Mouse (Mus musculus): ENCODE results near the gene Rhot1.
"Not testable (repeated sequence)": the region's sequence is repeated elsewhere in the genome, so short reads cannot be mapped to it uniquely, and the experiment has no call there.

The Rhot1 gene

DNA sequence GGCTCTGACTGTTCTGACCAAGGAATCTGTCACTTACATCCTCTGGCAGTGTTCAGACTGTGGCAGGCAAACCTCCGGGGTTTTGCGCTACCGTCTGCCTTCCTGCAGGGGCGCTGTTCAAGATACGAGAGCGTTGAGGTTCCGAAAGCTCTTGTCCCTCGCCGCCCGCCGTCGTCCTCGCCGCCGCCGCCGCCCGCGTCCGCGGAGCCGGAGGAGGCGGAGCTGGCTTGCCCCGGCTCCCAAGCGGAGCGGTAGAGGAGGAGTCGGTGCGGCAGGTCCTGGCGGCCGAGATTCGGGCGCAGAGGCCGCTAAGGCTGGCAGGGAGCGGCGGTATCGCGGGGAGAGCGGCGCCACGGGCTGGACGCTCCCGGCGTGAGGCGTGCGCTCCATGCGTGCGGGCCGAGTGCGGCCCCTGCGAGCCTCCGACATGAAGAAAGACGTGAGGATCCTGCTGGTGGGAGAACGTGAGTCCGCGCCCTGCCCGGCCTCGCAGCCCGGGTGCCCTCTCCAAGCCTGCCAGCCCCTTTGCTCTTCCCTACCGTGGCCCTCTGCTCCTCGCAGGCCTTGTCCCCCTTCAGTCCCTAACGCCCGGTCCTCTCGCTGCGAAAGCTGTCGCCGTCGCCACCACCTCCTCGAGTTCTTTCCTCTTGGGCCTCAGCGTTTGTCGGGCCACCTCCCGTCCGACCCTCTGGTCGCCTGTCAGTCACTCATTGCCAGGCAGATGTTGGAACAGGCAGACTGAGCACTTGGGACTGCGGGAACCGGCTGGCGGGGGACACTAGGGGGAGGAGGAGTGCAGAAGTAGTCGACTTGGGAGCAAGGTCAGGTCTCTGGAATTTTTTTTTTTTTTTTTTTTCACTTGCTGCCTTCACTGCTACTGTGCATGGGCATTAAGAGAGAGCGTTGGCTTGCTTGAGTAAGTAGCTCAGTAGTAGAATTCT, at the start of gene Rhot1:
TSS of gene Rhot1 (plus strand) at position 160 of the 941 bp plus-strand sequence.
- peak; percentile 99 for DNase-seq

DNA sequence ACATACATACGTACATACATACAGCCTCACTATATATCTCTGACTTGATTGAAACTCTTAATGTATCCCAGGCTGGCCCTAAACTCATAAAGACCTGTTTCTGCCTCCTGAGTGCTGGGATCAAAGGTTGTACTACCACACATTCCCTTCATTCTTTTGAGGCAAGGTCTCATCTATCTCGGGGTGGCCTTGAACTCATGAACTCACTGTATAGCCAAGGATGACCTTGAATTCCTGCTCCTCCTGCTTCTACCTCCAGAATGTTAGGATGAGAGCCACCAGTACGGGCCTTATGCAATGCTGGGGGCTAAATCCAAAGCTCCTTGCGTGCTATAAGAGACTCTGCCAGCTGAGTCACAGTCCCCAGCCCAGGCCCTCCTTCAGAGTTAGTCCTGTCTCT, 47.8 kb upstream of the Rhot1 start:
- DNase-seq: no peak

DNA sequence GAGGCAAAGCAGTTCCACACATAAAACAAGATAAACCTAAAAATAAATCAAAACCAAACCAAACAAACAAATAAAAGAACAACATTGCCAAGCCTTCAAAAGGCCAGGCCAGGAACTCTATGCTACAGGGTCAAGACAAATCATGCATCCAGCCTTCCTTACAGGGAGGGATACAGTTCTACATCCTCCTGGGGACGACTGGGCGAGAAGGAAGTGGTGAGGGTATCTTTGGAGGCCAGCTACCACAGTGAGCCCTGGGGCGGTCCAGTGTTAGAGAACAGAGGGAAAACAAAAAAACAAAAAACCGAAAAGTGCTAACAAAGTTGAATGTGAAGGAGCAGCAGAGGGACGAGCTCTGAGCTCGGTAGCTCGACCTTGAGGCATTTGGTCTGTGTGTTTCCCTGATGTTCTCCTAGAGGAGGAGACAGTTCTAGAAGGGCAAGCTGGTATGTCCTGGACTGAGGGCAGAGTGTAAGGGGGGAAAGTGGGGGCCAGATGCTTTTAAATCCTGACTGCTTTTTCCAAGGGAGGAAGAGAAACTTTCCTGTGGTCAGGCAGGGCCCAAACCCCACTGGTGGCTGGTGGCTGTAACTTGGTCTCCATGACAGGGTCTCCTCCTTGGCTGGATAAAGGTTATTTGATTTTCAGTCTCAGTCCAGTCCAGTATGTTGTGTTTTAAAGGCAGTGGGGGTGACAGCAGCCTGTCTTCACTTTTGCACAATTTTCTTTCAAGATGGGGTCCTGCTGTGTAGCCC, 45.3 kb upstream of the Rhot1 start:
- no peak for DNase-seq

DNA sequence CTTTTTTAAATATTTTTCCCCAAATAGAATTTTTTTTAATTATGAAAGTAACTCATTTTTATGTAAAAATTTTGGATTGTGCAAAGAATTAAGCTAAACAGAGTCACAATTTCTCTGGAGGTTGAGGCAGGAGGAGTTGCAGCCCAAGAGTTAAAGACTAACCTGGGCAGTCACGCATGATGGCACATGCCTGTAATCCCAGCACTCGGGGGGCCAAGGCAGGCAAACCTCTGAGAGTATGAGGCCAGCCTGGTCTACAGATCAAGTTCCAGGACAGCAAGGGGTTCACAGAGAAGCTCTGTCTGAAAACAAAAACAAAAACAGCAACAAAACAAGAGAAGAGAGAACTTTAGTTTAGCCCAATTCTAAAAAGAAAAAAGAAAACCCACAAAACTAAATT, 44.6 kb upstream of the Rhot1 start:
- DNase-seq: no peak

DNA sequence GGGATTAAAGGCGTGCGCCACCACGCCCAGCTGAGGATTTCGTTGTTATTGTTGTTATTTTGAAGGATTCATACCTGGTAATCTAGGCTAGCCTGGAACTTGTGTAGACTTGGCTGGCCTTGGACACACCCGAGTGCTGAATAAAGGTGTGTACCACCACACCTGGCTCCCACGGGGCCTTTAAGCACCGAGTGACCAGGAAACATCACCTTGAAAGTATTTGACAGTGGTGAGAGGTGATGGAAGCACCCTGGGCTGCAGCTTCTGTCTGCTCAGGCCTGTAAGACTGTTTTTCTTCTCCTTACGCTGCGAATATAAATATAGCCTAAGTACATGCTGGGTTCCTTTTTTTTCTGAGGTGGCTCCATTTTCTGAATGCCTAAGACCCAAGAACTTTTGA, 40.7 kb upstream of the Rhot1 start:
- DNase-seq: no peak

DNA sequence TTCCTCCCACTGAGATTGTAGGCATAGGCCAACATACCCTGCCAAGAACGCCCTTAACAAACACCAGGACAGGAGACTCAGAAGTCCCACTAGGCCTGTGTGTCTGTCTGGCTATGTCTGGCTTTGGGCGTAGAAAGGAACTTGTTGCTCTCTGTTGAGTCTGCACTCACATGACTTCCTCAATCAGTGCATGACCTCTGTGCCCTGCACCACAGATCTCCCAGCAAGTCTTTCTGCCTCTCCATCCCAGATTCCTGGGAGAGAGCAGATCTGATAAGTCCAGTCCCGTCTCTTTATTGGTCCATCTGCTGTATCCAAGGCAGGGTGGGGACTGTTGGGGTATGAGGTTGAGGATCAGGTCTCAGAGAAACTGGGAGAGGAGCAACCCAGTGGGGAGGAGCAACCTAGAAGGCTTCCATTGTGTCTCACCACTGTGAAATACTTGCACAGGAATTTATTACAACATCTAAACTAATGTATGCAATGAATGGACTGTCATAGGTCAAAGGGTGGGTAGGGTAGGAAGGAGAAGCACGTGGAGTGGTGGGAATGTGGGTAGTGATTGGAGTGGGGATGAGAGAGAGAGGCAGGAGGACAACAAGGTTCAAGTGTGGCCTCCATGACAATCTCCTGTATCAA, 40.1 kb upstream of the Rhot1 start:
- DNase-seq: no peak

DNA sequence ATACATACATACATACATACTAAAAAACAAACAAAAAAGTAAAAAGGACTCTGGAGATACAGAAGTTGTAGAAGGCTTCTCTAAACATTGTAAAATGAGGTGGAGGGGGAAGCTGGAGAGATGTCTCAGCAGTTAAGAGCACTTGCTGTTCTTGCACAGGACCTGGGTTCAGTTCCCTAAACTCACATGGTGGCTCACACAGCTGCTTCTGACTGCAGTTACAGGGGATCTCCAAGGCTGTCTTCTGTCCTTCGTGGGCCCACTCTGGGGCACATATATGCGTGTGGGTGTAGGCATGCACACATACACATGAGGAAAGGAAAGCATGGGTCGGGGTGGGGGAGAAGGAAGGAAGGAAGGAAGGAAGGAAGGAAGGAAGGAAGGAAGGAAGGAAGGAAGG, 39.2 kb upstream of the Rhot1 start:
- no peak for DNase-seq

DNA sequence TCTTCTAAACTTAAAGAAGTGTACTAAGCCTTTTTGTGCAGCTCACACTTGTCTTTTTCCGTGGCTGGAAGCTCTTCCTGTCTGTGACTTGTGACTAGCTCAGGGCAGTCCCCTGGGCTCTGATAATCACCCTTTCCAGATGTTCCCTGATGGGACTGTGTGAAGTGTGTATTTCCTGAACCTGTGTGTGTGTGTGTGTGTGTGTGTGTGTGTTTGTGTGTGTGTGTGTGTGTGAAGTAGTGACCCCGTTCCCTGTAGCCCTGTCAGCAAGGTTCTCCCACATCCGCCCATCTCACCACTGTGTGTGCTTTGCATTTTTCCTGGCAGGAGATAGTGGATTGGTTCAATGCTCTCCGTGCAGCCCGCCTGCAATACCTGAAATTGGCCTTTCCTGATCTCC, 38.5 kb upstream of the Rhot1 start:
- DNase-seq: no peak

DNA sequence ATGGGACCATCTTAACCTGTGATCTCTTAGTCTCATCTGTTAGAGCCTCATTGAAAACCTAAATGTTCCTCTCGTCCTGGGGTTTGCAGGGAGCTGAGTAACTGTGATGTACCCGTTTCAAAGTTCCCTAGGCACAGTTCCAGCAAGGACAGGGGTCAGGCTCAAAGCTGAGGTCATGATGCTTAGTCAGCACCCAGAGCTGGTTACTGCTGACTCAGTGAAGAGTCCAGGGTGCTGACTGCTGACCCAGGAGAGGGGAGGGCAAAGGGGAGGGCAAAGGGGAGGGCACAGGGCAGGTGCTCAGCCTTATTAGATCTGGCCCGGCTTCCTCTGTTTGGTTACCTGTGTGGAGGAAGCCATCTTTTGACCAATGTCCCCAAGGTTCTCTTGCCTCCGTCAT, 36.9 kb upstream of the Rhot1 start:
- no peak for DNase-seq

DNA sequence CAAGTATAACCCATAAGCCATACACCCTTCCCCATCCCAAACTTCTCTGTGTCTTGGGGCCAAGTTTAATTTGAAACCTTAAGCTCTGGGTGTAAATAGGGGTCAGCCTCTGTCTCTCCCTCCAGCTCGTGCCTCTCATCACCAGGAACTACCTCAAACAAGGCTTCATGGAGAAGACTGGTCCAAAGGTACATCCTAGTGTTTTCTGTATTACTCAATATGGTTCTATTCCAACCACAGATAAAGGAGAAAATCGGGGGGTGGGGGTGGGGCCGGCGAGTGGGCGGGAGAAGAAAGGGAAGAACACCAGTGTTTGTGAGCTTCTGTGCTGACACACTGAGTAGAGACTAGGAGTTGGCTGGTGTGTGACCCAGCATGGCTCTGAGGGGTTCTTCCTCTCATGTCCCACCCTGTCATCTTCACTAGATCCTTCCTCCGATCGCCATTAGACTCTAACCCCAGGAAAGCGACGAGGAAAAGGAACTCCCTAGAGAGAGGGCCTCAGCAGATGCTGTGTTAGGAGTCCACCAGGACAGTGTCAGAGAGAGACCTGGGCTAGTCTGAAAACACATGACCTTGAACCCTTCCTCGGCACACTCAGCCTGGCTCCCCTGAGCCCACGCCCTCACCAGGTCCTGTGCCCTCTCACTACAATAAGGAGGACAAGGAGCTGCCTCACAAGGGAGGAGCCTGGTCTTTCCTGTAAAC, 34.7 kb upstream of the Rhot1 start:
- no peak for DNase-seq

DNA sequence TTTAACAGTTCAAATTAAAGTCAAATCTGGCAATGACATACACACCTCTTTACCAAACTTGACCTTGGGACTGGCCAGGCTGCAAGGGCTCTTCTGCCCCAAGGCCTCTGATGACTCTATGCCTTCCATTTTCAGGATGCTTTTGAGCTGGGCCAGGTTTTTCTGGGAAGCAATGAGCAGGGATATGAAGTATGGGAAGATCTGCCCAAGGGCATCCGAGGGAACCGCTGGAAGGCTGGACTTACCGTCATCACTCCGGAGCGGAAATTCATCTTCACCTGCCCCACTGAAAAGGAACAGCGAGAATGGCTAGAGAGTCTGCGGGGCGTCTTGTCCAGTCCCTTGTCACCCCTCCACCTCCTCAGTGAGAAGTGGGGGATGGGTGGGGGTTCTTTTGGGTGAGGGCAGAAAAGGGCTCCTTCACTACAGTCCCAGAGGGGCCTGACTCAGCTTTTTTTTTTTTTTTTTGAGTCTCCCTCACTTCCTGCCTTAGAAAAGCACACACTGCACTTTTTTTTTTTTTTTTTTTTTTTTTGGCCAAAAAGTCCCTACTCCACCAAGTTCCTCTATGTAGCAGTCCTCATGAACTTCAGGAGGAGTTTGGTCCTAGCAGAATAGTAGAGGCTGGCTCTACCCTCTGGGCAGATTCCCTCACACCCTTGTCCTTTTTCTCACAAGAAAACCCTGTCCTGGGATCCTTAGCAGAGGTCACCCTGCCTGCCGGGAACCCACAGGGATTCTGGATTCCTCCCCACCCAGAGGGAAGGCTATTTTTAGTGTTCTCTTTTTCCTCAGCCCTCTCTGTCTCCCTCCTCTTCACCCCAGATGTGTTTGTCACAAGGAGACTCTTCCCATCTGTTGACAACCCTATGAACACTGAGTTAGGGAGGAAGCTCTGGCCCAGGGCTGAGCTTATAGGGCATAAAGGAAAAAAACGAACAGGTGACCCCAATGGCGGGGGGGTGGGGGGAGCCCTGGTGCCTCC, 31.6 kb upstream of the Rhot1 start:
- DNase-seq: no peak

DNA sequence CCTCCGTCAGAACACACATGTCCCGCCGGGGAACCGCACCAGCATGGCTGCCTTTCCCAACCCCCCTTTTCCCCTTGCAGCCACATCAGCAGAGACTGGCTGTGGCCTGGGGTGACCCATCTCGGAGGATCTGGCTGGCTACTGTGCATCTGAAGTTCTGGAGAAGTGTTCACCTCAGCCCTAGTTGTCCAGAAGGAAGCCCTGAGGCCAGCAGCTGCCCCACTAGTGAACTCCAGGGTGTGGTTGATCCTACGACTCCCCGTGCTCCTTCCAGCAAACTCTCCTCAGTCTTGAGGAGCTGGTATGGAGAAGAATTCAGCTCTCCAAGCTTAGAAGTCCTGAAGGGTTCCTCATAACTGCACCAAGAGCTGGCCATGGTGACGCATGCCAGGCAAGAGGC, 30.5 kb upstream of the Rhot1 start:
- DNase-seq: no peak

DNA sequence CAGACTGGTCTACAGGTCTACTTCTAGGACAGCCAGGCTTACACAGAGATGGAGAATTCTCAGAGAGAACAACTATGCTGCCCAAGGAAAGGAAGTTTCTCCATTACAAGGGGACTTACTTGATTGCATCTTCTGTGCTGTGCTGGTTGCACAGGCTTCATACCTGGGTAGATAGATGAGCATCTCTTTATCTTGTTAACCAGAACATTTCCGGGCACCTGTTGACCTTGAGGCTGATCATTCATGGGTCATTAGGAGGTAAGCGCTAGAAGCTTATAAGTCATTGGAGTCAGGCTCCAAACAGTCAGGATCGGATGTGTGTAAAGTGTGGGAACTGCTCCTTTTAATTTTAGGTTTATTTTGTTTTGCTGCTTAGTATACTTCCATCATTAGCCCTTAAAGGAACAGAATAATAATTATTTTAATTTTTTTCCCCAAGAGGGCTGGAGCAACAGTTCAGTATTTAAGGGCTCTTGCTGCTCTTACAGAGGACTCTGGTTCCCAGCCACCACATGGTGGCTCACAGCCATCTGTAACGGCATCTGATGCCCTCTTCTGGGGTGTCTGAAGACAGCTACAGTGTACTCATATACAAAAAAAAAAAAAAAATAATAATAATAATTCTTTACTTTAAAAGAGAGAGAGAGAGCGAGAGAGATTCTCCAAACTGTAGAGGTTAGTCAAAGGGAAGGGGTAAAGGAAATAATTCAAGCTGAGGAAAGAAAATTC, 27.6 kb upstream of the Rhot1 start:
- DNase-seq: peak in 1 of 2 experiments; percentile 9

DNA sequence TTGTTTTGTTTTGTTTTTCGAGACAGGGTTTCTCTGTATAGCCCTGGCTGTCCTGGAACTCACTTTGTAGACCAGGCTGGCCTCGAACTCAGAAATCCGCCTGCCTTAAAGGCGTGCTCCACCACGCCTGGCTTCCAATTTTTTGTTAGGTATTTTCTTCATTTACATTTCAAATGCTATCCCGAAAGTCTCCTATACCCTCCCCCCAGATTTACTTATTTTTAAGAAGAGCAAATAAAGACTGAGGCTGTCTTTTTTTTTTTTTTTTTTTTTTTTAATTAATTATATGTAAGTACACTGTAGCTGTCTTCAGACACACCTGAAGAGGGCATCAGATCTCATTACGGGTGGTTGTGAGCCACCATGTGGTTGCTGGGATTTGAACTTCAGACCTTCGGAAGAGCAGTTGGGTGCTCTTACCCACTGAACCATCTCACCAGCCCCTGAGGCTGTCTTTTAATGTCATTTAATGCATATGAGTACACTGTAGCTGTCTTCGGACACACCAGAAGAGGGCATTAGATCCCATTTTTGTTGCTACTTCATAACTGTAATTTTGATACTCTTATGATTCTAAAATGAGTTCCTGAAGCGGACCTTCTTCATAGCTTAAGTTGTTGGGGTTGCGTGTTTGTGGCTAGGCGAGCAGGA, 25.6 kb upstream of the Rhot1 start:
- not testable (repeated sequence) for DNase-seq

DNA sequence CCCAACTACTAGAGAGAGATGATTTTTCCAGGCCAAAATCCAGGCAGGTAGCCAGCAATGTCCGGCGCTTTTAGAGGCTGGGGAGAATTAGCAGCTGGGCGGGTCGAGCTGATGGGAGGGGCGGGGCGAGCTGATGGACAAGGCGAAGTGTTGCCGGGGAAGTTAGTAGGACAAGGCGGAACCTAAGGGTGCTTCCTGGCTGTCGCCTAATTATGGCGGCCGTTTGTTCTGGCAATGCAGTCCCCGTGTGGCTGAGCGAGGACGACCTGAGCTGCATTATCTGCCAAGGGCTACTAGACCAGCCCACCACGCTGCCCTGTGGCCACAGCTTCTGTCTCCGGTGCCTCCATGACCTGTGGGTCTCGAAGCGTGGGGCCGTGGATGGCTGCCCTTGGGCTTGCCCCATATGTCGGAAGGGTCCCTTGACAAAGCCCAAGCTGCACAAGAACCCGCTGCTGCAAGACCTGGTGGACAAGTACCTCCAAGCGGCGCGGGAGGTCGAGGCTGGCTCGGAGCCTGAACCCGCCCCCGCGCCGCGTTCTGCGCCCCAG, 25.0 kb upstream of the Rhot1 start, which contains the start of gene Rnf135:
TSS of gene Rnf135 (plus strand) at position 147 of the 551 bp plus-strand sequence.
- peak; percentile 90 to 95 for DNase-seq

DNA sequence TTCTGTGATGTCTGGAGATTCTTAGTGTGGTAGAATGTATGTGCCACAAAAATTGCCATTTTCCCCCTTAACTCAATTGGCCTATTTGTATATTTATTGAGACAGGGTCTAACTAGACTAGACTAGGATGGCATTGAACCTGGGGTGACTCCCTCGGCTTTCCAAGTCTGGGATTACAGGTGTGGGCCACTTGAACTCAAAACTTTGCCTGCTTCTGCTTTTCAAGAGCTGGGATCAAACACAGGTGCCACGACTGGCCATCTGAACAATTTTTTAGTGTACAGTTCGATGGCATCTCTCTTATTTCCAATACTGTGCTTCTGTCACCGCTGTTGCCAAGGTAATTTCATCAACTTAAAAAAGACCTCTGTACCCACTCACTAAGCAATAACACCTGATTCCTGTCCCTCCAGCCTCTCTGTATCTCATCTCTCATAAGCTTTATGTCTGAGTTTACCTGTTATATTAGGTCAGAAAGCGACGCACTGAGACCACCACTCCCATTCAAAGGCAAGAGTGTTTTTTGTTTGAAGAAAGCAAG, 24.2 kb upstream of the Rhot1 start:
- peak in 1 of 2 experiments; percentile 10 for DNase-seq

DNA sequence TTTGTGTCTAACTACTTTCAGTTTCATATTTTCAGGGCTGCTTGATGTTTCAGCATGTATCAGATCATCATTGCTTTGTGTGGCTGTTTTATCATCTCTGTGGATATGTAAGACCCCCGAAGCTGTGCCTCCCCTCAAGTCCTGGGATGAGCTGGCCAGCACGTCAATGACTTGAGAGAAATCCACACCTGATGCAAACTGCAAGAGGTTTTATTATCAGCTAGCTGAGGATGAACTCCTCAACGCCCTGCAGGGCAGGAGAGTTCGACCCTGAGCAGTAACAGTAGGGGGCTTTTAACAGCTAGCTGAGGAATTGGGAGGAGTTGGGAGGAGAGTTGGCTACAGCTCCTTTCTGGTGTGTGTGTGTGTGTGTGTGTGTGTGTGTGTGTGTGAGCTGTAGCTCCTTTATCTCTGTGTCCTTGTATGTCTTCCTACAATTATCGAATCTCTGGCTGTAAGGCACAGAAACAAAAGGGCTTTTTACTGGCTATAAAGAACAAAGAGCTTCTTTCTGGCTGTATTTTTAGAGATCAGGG, 23.3 kb upstream of the Rhot1 start:
- DNase-seq: not testable (repeated sequence)

DNA sequence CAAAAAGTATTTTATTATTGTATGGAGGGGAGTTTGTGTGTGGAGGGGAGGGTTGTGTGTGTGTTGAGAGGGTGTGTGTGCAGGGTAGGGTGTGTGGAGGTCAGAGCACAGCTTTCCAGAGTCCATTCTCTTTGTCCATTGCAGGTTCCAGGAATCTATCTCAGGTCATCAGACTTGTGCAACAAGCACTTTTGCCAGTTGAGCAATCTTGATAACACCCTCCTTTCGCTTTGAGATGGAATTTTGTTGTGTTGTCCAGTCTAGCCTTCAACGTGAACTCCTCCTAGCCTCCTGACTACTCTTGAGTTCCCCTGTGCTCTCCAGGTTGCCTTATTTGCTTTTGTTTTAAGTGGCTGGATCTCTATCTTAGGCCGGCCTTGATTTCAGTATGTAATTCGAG, 18.5 kb upstream of the Rhot1 start:
- DNase-seq: no peak

DNA sequence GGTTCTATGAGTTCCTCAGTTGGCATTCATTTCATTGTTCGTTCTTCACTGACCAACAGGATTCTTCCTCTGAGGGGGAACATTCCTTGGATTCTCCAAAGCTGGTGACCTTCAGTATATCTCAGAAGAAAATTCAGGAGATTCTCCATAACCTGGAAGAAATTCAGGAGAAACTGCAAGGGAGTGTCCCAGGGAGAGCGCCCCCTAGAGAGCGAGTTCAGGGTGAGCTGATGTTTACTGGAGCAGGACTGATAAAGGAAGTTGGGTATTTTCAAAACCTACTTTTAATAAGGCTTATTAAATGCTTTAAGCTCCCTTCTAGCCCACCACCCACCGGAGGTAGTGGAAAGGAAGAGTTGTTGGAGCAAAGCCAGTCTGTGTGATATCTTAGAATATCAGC, 15.0 kb upstream of the Rhot1 start:
- no peak for DNase-seq
